Mouse (Mus musculus): ENCODE data around the gene Slit3. TPM values are rescaled to one million over a fixed set of nuclear protein-coding genes. Genes with fewer than 3 reads are reported as not detected.

The Slit3 gene
- total RNA-seq, 2 experiments from 2014 or later, result 98.5 to 98.8 TPM

DNA sequence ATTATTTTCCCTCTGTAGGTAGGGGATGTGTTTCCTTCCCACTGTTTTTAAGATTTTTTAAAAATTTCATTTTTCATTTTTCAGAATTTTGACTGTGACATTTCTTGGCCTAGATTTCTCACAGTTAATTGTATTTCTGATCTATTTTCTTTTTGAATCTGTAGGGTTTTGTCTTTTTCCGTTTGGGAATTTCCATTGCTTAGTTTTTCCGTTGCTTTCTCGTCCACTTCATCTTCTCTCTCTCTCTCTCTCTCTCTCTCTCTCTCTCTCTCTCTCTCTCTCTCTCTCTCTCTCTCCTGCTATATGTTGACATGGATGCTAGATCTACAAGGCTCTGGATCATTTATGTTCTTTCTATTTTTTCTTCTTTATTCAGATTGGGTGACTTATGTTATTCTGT lies 143.7 kb downstream of the Slit3 start:
- DNase-seq (ENCODE audit: low spot score in 2 of 2), result no peak

DNA sequence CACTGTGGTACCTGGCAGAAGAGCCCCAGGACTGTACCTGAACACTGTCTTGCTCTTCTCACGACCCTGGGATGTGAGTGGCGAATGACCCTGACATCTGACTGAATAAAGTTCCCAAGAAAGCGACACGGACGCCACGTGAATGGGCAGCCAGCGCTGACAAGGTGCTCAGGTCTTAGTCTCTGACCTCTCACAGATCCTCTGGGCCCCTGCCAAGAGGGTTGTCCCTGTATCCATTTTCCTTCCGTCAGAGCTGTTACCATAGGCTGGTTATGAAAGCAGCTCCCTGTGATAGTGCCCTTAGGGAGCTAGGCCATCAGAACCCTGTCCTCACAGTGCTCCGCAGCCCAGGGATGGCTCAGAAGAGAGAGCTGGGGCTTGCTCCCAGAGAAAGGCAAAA lies 149.4 kb downstream of the Slit3 start:
- no peak for DNase-seq (ENCODE audit: low spot score in 2 of 2)

DNA sequence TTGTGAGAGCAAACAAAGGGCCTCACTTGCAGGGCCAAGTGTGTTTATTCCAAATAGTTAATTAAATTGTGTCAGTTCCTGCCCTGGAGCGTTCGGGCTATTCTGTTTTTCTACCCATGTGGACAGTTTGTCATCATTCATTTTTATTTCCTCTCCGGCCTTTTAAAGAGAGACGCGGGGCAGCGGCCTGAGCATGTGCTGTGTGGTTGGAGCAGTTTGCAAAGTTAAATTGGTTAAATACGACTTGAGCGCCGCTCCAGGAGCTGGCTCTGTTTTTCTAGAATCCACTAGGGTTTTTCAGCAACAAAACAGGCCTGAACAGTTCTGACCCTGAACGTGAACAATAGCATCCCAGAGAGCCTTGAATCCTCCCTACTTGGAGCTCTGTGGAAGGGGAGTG lies 152.4 kb downstream of the Slit3 start:
- no peak for DNase-seq (ENCODE audit: low spot score in 2 of 2)

DNA sequence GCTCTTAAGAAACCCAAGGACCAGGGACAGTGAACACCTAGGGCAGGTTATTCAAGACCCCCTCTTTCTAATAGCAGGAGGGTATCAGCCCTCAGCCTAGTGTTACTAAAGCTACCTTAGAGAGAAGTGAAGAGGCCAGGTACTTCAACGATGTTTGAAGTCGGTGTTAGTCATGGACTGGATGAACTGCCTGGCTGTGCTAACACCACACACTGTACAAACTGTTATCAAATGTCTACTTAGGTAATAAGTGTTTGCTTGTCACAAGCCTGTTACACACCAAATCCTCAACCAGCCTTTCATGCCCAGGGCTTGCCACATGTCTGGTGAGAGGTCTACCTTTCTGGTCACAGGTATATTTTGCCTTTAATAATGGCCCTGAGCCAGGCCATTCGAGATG lies 153.0 kb downstream of the Slit3 start:
- no peak for DNase-seq (ENCODE audit: low spot score in 2 of 2)

DNA sequence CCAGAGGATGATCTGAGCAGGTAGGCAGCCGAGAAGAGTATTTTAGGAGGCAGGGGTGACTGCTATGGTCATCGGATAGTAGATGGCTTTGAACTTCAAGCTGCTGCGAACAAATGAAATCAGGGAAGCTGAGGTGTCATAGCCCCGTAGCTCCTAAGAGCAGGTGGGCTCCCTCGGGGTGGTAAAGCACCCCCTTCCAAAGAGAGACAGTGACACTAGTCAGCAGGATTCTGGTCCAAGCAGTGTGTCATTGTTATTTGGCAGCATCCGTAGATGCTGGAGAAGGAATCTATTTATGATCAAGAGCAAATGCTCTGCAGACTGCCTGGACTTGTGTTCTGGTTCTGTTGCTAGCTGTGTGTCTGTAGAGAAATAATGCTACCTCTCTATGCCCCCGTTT lies 154.3 kb downstream of the Slit3 start:
- no peak for DNase-seq (ENCODE audit: low spot score in 2 of 2)

DNA sequence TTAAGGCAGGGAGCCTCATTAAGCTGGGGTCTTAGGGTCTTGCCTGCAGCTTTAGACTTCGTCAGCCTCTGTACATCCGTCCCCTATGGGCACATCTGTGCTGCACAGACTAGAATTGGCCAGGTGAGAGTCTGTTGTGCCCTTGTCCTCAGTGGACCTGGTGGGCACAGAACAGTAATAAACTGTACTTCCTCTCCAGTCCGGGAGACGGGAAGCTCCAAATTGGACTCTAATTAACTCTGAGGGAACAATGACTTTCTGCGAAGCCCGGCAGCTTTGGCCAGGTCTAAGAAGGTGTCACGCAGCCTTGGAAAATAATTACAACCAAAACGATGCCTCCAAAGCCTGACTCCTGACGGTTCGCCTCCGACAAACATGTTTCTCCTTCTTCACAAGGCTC lies 155.0 kb downstream of the Slit3 start:
- no peak for DNase-seq (ENCODE audit: low spot score in 2 of 2)

DNA sequence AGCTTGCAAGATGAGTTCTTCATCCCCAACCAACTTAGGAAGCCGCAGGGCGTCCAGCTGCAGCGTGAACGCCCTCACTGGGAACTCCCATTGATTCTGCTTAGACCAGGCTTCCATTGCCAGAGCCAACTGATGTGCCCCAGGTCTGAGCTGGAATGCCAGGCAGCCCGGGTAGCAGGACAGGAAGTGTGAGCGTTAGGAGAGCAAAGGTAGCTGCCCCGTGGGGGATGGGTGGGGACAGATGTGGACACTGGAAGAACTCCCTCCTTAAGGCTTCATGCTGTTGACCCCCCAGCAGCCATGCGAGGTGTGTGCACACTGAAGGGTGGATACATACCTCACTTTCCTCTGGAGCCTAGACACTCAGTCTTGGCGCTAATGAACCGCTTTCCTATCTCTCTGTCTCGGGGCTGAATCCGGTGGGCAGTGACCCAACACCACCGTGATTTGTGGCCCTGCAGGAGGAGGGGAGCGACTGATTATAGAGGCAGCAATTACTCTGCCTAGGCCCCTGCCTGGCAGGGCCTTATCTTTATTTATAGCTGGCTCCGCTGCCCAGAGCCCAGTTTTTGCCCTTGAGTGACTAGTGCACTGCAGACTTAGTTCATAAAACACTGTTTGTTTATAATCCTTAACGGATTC lies 157.2 kb downstream of the Slit3 start:
- DNase-seq (ENCODE audit: low spot score in 2 of 2), result no peak

DNA sequence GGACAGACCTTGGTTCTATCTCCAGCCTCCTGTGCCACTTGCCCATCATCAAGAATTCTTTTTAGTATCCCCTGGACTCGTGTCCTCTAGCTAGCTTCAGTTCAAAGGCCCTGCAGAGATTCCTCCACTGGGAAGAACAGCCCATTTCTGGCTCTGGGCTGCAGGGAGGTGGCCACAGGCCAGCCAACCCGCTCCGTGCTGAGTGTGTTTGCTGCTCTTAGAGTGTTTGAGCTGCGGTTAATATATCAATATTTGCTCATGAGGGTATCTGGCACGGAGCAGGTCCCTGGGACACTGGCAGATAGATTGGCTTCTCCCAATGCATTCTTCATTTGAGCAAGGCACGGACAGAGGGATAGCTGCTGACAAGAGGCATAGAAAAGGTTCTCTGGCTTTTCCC lies 159.8 kb downstream of the Slit3 start:
- no peak for DNase-seq (ENCODE audit: low spot score in 2 of 2)

DNA sequence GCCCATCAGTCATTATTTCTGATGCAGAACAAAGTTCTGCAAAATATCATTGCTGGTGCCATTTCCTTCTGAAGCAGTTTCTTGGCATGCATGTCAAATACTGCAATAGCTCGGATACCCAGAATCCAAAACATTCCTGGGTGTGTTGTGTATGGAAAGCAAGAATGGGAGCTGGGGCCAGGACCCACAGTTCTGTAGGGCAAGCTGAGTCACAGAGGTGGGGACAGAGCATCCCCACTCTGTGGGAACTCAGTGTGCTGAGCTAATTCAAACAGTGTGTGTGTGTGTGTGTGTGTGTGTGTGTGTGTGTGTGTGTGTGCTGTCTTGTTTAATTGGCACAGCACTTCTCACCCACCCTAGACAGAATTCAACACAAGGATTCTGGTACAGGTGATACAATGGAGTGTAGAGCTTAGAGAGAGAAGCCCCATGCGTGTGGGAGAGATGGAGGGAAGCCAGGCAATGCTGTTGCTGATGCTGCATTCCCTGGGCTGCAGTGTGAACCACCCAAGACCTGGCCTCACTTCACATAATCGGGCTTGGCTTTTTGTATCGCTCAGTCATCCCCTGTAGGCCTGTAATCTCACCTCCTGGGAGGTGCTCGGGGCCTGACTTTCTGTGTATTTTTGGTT lies 161.1 kb downstream of the Slit3 start:
- no peak for DNase-seq (ENCODE audit: low spot score in 2 of 2)

DNA sequence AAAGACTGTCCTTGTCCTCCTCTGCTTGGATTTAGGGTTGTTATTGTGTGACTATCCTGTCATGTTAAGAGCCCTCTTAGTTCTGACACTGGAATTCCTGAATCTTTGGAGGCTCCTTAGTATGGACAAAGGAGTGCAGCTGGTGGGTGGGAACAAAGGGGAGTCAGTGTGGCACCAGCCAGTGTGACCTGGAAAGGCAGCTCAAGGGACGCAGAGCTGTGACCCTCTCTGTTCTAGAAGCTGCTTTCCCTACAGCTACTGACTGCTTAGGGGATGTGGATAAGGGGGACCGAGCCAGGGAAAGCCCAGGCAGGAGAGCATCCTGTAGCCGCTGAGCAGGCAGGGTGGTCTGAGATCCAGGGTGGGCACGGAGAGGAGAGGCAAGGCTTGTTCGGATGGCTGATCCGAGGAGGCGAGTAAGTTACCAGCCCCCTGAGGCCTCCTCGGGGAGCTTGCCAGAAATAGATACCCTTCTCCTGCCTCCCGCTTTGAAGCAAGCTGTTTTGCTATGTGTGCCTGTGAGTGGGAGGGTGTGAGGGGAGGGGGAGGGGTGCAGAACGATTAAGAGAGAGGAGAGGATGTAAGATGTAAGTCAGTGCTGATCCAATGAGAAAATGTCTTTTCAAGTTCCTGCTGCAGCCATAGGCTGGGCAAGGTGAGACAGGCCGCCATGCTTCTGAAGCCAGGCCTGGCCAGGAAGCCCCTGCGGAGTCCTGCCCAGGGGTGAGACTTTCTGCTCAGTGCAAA lies 162.0 kb downstream of the Slit3 start:
- no peak for DNase-seq (ENCODE audit: low spot score in 2 of 2)

DNA sequence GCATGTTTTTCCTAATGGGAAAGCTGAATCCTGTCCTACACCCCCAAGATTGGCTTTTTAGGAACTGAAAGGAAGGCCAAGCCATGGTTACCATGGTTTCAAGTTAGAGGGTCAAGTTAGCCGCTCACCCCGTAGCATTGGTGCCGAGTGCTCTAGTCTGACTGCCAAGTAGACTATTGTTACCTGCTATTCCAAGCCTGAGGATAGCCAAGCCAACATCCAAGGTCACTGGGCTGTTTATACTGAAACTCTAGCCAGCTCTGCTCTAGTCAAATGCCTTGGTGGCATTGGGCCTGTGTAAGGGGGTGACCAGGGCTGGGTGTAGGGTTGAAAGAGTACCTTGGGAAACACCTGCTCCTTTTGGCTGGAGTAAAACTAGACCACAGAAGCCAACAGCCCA lies 162.7 kb downstream of the Slit3 start:
- DNase-seq (ENCODE audit: low spot score in 2 of 2), result no peak

DNA sequence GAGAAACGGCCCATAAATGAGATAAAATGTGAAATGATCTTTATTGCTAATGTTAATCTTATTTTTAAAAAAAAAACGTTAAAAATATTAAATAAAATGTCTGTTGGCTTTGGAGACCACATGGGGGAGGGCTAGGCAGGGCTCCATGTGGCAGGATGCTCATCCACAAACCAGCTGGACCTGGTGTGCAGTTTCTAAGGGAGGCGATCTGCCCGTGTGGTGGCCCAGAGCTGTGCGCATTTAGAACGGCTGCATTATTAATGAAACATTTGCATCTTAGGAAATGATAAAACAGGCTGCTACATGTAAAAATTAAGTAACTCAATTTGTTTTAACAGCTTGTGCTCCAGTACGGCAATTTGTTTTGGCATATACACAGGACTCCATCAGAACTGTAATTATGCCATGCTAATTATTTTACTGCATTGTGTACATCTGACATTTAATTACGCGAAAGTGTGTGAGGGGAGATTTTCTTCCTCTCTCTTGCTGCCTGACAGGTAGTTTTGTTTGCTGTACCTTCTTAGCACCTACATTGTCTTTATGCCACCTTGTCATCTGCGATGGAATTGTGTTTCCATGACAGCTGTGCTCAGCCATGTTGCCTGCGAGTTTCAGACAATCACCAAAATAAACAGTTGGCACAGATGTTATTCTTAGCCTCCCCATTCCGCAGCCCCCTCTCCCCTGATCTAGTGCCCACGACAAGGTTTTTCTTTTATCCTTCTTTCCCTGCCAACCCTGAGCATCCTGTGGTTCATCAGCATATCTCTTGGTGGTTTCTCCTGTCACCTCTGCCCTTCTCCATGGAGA lies 165.8 kb downstream of the Slit3 start:
- no peak for DNase-seq (ENCODE audit: low spot score in 2 of 2)

DNA sequence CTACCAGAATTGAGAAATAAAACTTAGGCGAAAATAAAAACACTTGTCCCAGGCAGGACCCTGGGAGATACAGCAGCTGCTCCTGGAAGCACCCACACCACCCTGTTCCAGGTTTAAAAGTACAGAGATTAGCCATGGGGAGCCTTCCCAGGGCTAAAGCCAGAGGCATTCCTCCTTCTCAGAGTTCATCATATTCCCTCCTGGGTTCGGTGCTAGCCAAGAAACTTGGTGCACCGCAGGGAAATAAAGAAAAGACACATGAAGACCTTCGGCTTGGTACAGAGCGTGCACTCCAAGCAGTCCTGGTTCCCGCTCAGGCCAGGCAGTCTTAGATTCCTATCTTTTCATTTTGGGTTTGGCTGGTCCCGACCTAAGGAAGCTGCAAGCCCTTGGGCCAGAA lies 167.0 kb downstream of the Slit3 start:
- no peak for DNase-seq (ENCODE audit: low spot score in 2 of 2)

DNA sequence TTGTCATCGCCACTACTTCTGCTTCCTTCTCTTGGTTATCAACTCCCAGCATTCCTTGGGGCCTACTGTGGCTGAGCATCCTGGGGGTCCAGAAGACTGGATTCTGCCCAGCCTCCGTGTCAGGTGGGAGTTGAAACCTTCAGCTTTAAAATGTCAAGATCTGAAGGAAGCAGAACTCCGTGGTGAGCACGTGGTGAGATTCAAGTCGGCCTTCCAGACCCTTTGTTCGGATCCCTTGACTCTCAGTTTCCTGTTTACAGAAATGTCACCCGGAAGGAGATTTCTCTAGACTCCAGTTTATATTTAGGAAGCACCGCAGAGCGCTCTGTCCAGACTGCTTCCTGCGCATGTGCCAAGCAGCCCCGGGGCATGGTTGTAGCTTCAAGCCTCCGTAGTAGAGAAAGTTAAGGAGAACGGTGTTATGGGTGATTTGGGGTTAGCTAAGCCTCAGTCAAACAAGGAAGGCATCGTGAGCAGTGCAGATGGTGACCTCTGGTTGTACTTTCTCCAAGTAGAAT lies 167.8 kb downstream of the Slit3 start:
- DNase-seq (ENCODE audit: low spot score in 2 of 2), result no peak

DNA sequence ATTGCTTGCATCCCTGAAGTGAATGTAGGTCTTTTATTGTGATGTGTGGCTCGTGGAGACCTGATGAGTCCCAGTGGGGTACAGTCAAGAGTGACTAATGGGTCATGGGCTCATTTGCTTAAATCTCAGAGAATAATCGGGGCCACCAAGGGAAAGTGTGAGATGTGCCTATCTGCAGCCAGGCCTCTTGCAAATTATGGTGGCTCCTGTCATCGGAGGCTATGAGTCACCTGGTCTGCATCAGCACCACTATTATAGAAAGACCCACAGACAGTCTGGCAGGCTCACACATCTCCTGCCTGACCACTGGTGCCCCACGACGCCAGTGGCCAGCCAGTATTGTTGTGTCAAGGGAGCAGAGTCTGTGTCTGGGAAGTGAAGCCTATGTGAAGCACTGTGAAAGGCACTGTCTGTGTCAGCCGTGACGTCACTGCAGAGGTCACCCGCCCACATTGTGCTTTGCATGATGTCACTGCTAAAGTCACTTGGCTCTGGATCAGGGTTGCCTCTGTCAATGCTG lies 171.3 kb downstream of the Slit3 start:
- no peak for DNase-seq (ENCODE audit: low spot score in 2 of 2)

DNA sequence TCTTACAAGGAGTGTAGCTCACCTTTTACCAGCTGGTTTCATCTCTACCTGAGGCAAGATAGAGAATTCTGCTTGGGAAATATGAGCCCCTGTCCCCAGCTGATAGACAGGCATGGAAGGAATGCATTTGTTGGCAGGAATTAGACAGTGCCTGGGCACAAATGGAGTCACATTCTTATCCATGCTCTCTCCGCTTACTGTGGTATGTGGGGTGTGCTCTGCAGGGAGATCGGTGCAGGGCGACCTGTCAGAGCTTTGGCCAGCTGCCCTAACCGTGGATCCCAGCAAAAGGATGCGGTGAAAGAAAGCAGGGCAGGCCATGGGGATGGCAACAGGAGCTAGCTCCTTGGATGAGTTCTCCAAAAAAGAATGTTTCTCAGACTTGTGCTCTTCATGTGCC lies 172.2 kb downstream of the Slit3 start:
- no peak for DNase-seq (ENCODE audit: low spot score in 2 of 2)

DNA sequence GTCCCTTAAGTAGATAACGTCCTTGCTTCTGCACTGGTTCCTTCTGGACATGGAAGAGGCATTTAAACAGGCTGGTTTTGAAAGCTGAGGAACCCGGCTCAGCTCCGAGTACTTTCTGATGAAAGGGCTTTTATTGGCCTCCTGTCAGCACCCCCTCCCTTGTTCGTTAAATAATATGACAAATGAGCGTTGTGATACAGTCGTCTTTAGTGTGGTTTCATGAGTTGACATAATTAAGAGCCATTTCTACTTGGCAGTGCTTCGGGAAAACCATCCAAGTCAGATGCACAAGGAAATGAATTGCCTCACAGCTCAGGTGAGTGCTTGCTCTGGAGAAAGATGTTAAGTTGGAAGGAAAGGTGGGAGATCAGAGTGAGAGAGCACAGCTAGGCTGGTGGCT lies 173.6 kb downstream of the Slit3 start:
- DNase-seq (ENCODE audit: low spot score in 2 of 2), result no peak

DNA sequence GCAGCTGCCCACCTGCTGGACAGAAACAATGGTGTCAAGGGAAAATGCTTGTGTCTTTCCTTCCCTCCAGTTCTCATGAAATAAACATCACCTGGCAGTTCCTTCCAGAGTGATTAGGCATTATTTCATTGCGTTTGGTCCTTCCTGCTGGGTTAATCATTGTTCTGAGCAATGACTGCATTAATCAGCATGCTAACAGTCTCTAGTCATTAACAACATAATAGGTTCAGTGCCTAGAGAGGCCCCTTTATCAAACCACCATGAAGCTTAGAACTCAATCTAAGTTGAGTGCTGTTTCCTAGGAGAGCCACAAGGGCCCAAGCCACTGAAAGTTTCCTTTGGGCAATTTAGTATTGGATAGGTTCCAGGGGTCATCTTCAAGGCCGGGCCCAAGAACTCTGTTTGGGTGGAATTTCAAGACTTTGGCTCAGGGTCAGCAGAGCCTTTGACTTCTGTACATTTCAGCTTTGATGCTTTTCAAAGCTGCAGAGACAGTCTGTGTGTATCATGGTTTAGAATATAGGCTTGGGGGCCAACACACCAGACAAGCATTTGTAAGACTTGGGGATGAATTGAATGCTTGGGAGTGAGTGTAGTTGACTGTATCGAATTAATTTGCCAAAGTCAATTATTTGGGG lies 174.3 kb downstream of the Slit3 start:
- no peak for DNase-seq (ENCODE audit: low spot score in 2 of 2)

DNA sequence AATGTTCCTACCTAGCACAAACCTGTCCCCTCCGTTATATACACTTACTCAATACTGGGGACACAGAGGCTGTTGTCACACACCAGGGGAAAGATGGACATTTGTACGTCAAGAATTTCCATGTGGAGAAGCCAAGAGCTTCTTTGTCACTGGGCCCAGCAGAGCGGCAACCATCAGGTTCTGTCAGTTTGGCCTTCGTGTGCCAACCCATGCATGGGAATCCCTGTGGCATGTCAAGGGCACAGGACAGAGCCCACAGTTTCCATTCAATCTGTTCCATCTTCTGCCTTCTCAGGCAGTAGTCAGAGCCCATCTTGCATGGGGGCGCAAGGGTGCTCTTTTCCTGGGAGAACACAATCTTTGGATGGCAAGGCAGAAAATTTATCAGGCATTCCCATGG lies 175.8 kb downstream of the Slit3 start:
- no peak for DNase-seq (ENCODE audit: low spot score in 2 of 2)

DNA sequence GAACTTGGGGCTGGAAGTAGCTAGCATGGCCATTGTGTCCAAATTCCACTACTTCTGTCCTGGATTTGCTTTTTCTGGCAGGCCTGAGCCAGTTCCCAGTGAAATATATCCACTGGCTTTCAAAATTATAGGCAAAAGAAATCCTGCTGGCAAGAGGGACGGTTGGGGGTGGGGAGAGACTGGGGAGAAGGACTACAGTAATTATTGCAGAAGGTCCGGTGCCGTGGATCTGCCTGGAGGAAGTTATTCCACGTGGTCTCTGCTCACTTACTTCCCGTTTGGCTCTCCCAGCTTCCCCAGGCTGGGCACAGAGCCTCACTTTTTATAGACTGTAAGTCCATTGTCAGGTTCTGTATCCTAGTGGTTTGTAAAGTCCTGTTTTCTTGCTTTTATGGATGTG lies 176.3 kb downstream of the Slit3 start:
- DNase-seq (ENCODE audit: low spot score in 2 of 2), result no peak

DNA sequence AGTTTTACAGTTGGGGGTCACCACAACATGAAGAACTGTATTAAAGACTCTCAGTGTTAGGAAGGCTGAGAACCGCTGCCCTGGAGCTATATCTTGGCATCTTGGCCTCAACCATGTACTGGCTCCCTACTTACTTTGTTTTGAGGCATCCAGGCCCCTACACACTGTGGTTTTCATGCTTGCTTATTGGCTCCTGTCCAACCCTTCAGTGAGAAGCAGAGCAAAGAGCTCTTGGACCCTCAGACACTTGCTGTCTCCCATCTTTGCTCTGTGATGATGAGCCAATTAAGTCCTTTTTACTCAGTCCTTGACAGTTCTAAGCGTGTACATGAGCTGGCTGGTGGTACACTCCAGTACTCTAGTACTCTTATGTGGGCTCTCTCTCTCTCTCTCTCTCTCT lies 177.5 kb downstream of the Slit3 start:
- no peak for DNase-seq (ENCODE audit: low spot score in 2 of 2)
